Mouse (Mus musculus): ENCODE results near the gene Rufy4.

Rufy4 gene

DNA sequence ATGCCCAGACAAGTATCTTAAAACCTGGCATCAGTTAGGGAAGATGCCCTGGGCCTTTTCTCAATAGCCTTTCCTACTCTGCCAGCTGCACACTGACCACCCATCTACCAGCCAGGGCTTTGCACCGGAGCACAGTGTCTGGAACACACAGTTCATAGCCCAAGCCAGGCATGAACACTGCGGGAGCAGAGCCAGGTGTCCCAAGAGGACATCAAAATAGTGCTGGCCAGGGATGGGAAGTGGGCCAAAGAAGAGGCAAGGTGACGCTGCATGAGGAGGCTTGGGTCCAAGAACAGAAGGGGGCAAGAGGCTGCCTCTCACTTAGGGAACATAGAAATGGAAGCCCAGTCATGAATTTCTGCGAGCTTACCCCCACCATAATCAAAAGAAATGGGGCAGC is 19.7 kb upstream of the Rufy4 start:
- DNase-seq (ENCODE audit: low spot score): peak; percentile 87

DNA sequence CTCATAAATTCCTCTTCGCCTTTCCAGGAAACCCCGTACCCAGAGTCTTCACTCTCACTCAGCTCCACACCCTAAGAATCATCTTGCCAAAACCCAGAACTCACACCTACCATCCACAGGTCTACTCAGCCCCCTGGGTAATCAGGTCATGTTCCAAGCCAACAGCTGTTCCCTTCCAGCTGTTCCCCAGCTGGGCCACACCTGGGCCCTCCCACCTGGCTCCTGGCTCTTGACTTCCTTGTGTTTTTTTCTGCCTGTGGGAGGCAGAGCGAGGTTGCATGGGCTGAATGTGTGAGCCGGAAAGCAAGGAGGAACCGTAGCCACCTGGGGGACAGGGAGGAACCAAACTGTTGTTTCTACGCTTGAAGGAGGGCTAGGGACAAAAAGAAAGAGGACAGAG is 19.1 kb upstream of the Rufy4 start:
- no peak for DNase-seq (ENCODE audit: low spot score)

DNA sequence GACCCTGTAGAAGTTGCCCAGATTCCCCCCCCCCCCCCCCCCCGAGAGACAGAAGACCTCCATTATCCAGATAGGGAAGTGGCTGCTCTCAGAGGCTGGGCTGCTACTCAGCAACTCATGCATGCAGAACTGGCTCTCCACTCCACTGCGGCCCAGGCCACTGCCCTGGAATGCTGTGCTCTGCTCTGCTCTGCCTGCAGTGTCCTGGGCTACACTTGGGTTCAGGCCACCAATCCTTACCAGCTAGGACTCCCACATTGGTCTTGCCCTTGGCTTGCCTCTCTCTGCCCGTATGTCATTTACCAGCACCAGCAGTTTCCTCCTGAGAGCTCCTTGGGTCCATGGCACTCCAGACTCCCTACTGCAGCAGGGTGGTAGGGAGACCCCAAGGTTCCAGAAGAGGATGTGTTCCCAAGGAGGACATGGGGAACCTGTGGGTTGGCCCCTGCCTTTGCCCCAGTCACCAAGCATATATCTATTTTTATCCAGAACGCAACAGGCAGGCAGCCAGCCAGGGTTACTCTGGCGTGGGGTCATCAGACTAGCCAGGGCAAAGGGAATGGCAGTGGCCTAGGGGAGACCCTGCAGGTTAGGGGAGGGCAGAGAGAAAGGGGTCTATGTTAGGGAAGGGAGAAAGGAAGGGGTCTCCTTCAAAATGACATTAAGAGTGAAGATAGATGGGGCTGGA is 17.3 kb upstream of the Rufy4 start:
- DNase-seq (ENCODE audit: low spot score): peak; percentile 79

DNA sequence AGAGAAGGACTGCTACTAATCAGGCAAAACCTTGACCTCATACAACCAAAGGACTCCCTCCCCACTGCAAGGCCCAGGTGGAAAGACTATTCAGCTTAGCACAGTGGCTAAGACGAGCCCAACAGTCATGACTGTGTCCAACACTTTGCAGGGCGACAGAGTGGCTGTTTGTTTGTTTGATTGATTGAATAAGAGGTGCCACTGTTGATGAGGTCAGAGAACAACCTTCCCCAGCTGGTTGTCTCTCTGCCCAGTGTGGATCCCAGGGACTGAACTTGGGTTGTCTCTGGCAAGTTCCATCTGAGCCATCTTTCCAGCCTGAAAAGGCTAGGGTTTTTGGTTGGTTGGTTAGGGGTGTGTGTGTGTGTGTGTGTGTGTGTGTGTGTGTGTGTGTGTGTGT is 15.7 kb upstream of the Rufy4 start:
- peak; percentile 60 for DNase-seq (ENCODE audit: low spot score)

DNA sequence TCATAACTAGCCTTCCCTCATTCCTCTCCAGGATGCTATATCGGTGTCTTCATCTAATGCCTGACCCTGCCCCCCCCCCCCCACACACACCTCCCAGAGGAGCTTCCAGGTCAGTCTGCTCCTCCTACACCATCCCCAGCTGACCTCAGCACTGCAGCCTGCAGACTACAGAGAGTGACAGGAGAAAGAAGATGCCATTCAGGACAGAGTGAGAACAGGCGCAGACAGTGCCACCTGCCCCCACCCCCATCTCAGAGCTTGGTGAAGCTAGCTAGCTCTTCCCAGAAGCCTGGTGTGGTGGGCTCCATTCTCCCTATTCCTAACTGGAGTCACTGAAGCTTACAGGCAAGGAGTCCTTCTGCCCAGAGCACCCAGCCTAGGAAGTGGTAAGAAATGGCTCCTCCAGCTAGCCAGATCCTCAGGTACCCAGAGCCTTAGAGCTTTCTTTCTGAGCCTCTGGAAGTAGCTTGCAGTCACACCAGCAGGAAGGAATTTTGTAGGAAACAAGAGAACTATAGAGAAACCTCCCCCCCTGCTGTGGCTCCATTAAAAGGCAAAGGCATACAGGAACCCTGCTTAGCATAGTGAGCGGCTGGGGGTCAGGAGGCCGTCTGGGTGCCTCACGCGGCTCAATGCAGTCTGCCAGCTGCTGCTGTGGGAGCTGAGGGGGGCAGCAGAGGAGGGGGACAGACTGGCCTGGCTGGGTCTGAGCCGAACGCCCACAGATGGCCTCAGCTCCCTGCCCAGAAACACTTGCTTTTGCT is 14.2 kb upstream of the Rufy4 start:
- DNase-seq (ENCODE audit: low spot score): peak; percentile 74

DNA sequence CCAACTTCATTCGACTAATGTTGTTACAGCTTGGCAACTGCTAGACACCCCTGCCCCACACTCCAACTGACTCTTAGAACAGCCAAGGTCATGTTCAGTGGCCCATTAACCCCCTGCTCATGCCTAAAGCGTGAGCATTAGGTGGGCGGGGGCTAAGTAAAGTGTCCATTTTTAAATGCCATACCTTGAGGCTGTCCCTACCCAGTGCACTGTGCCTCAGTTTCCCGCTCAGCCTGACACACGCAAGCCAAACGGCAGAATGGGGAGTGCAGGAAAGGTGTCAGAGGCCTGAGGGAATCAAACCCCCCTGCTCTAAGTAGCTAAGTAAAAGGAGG is 13.7 kb upstream of the Rufy4 start:
- DNase-seq (ENCODE audit: low spot score): no peak

DNA sequence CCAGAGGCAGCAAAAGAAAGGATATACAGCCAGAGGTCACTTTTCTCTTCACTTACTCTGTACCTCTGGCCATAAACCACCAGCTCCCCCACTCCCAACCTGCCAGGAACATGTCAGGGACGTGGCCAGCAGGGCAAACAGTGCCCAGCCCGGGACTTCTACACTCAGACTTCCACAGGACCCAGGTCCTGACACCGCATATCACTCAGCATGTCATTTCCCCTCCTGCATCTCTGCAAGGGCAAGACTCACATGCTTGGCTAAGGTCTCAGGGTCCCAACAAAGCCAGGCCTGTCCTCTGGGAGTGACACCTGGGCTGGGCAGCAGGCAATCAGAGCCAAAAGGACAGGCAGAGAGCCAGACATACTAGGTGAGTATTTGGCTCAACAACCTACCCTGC is 12.3 kb upstream of the Rufy4 start:
- no peak for DNase-seq (ENCODE audit: low spot score)

DNA sequence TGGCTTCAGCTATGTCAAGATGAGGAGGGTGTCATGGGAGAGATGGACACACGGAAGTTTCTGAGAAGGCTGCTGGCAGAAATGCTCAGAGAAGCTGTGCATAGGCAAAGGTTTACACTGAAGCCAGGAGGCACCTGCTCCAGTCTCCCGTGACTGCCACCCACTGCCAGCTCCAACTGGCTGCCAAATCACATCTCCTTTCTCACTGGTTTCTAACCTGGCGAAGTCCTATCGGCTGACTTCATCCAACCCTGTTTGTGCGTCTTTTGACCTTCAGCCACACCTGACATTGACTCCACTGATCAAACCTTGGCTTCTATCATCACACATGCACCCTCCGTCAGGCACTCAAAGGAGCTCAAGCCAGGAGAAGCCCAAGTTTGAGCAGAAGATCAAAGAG is 7.5 kb upstream of the Rufy4 start:
- DNase-seq (ENCODE audit: low spot score): no peak

DNA sequence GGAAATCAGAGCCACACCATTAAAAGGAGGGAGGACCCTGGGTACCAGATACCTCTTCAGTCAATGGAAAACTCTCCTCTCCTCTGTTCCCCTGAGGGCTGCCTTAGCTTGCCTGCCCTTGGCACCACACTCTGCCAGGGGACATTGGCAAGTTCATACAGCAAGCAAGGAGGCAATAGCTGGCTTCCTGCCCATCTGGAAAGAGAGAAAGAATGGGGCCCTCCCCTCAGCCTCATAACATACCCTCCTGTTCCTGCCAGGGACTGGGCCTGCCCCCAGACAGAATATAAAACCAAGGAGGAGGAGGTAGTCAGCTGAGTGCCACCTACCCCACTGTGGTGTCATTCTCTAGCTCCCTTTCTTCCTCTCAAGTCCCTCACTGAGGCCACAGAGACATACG is 6.2 kb upstream of the Rufy4 start:
- DNase-seq (ENCODE audit: low spot score): peak; percentile 84

DNA sequence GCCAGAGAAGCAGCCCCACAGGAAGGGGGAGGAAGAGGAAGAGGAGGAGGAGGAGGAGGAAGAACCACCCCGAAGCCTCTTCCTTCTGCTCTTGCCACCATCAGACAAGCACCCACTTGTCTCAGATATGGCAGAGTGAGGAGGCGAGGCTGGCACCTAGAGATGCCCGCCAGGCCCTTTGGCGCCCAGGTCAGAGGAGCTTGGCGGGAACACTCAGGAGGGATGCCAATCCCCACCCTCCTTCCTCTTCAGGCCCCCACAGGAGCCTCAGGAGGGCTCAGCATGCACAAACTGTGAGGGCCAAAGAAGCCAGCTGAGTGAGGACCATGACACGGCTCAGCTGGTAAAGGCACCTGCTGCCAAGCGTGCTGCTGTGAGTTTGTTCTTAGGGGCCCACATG is 4.2 kb upstream of the Rufy4 start:
- DNase-seq (ENCODE audit: low spot score): no peak

DNA sequence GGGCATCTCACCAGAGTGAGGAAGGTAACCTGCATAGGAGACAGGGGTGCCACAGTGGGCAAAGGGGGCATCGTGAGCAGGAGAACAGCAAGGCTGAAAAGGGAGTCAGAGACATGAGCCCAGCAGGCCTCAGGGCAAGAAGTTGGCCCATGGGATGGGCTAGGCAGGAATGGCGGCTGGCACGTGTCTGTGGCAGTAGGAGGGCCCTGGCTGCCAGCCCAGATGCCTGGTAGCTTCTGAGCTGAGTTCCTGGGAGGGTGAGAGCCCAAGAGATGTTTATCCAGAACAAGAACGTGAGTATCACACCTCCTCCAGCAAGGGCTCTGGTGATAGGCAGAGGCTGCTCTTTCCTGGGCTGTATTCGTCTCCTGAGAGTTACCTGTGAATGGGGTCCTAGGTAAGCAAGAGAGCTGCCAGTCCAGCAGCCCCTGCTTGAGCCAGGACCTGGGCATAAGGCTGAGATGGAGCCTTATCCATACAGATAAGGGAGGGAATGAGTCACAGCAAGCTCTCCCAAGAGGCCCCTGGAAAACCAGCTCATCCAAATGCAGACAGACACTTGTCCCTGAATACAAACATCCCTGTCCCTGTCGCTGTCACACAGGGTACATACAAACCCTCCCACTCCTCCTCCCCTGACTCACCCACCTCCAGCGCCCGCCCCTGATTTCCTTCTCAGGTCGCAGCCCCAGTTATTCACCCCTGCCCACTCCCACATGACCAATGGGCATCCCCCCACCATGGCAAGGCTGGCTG is 3.3 kb upstream of the Rufy4 start:
- peak; percentile 88 for DNase-seq (ENCODE audit: low spot score)

DNA sequence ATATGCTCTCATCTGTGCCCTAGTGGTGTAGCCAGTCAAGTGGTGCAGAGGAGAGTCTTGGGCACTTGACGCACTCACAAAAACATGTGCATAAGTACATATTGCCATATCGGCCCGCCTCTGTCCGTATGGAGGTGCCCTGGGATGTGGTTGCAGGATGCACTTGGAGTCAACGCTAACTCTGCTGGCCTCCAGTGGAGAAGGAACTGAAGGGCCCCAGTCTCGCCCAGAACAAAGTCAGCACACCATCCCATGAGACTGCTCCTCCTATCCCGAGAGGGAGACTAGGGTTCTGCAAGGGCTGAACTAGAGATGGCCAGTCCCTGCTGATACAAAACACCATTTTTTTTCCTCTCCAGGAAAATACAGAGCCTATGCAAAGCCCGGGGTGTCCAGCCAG is 2.1 kb upstream of the Rufy4 start:
- no peak for DNase-seq (ENCODE audit: low spot score)

DNA sequence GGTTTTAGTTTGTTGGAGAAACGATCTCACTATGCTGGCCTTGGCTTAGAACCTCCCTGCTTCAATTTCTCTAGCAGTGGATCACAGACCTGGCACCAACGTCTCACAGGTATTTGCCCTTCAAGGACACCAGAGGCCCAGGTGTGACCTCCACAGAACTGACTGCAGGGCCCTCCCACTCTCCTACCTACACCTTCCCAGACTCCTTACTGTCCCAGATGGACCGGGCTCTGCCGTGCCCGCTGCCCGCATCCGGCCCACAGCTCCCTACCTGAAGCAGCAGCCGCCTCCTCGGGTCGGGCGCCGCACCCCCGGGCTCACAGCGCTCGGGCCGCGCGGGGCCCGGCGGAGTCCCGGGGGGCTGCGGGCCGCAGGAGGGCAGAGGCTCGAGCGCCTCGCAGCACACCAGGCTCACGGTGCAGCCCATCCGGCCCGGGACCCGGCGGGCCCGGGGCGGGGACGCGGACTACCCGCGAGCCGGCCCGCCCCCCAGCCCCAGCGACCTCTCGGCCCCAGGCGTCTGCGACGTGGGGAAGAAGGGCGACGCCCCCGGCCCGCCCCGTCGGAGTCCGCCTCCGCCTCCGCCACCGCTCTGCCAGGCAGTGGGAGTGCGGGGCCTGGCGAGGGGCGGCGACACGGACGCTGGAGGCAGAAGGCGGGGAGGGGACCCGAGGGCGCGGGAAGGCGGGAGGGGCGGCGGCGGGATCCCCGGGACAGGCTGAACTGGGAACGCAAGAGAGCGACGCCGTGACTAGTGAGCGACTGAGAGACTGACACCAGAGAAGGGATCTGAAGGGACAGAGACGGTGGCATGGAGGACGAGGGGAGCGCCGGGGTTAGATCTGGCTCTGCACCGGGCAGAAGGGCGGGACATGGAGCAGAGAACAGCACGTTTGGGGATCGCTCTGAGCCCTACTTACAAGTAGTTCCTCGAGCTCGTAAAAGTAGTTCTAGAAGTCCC is 1.0 kb upstream of the Rufy4 start, which contains the start of gene Tns1:
TSS of gene Tns1 (minus strand) at position 429 of the 961 bp plus-strand sequence.
- no peak for DNase-seq (ENCODE audit: low spot score)

DNA sequence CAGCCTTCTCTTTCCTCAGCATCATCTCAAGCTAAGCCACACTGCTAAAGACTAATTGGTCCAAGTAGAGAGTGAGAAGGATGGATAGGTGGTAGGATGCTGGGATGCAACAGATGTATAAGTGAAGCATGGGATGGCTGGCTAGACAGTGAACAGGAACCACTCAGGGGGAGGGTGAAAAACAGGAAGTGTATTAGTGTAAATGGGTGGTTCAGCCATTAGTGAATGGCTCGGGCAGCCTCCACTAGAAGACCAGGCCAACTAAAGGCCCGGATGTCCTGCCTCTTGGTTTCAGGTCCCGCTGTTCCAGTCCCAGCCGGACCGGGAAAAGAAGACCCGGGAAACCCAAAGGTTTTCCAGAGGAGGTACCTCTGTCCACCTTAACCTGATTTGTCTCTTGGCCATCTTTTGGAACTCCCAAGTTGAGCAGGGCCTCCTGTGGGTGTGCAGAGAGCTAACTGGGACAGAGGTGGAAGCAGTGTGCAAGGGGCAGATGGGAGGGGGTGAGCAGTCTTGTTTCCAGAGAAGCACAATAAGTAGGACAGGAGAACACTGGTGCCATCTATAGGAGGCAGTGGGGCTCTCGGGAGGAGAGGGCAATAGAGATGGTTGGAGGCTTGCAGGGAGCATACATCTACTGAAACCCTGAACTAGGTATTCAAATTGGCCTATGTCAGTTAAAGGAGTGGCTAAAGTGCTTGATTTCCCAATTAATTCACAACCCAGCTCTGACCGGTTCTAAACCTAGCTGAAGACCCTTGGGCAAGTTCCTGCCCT is 5.7 kb downstream of the Rufy4 start:
- peak; percentile 59 for DNase-seq (ENCODE audit: low spot score)

DNA sequence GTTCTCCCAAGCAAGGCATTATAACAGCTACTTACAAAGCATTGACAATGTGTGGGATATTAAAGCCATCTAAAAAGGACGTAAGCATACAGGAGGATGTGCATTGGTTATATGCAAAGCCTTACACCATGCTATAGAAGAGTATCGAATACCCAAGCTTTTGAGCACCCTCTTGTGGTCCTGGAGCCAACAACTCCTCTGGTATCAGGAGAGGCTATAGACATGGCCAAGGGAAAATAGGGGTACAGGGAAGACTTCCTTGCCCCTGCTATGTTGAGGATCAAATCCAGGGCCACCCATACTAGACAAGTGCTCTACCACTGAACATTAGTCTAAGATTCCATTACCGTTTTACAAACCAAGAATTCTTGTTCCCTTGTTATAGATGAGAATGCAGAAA is 6.7 kb downstream of the Rufy4 start:
- DNase-seq (ENCODE audit: low spot score): peak; percentile 50

DNA sequence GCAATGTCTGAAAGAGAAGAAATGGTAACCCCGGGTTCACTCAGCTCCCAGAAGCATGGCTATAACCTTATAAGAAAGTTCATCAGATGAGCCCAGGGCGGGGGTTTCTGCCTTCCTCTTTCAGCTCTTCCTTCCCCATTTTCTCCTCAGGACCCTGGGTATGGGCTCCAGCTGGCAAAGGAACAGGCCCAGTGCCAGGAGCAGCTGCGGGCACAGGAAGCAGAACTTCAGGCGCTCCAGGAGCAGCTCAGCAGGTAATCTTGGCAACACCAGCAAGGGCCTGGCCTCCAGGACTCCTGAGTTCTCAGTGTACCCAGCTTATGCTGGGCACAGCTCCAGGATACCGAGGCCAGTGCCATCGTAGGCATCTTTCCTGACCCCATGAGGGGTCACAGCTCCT is 8.6 kb downstream of the Rufy4 start:
- DNase-seq (ENCODE audit: low spot score): no peak

DNA sequence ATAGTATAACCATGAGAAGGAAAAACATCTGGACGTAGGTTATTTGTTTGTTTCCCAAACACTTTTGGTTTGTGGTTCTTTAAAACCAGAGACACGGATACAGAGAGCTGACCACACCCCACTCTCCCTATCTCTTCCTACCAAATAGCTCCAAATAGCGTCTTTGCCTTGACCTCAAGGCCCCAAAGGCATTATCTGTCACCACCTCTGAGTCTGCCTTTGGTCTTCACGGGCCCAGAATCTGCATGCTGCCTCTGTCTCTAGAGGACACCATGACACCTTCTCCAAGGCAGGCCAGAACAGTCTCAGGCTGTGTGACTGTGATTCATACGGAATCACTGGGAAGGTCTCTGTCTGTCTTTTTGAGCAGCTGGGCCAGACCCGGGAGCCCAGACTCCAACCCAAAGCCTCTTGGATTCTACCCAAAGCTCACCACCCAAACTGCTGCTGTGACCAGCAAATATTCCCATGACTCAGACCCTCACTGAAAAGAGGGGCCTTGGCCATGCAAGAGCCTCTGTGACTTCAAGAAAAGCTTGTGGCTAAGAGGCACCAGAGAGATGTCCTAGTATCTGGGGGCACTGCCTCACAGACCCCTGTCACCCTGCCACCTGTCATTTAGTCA is 10.1 kb downstream of the Rufy4 start:
- no peak for DNase-seq (ENCODE audit: low spot score)

DNA sequence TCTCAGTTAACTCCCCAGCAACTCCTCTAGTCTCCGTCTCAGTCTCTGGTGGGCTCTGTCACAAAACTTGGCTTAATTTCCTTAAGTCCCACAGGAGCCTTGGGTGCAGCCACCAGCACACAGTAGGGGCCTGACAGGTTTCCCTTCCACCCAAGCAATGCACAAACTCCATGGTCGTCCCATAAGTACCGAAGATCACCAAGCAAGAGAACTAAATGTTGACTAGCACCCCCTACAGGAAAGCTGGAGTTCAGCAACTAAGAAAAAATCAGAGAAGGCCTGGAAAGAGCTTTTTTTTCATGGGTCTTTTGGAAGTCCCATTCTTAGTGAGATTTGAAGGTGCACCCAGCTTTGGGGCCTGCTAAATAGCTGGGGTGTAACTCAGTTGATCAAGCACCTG is 14.1 kb downstream of the Rufy4 start:
- DNase-seq (ENCODE audit: low spot score): no peak

DNA sequence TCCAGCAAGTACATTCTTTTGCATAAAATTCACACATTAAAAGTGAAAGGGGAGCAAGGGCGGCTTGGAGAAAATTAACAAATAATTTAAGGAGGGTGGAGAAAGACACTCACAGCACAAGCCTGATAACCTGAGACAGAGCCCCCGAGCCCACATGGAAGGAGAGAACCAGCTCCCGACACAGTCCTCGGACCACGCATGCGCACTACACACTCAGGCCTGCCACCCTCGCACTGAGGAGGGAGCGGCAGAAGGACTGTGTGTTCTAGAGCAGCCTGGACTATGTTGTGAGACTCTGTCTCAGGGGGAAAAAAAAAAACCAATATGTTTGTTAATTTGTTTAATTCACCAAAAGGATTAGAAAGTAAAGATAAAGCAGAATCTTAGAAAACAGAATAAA is 16.4 kb downstream of the Rufy4 start:
- DNase-seq (ENCODE audit: low spot score): no peak

DNA sequence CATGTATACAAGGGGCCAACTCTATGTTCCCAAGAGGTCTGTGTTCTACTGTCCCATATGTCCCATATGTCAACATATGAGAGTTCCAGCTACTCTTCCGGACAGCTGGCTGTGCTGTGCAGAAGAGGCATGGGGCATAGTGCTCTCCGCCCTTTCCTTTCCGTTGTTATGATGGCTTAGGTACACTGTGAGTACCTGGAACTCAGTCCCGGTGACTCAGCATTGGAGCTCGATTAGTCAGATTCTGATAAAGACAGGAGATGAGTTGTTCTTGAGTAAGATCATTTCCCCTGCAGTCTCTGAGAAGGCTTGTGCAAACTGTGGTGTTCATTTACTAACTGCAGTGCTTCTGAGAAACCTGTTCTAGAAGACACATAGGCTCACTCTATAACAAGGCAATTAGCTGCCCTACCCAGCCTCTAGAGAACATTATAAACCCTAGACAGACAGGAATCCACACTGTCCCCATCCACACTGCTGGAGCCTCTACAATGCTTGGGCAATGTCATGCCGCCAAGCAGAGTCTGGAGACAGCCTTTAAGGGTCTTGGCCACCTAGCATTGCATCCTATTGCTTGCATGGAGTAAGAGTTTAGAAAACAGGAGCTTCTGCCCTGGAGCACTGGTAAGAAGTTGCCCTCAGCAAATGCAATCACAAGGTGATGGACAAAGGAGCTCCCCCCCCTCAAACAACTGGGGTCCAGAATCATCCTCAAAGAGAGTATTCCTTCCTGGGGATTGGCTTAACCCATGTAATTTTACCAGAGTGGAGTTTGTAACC is 24.0 kb downstream of the Rufy4 start:
- DNase-seq (ENCODE audit: low spot score): no peak

Data from adipocyte (in vitro differentiated cells).